Mouse (Mus musculus): ENCODE measurements at regions not wholly inside any gene's neighbourhood (a gene's known extent, or its start where the extent isn't known, plus 50 kb on each side); places are given as distances from the start of the nearest gene placed in this dataset.

- no peak for ATAC-seq (replicated peaks; ENCODE audit: insufficient number of reproducible peaks, low FRiP score, low TSS enrichment, poor library complexity, severe bottlenecking)
These were observed 216.6 kb upstream of the Kif2a start for GRCm38 (mm10) chr13:107238364-107239034.

- ATAC-seq (replicated peaks; ENCODE audit: insufficient number of reproducible peaks, low FRiP score, low TSS enrichment, poor library complexity, severe bottlenecking): no peak
These were observed 197.5 kb upstream of the Kif2a start for GRCm38 (mm10) chr13:107219456-107219855.

DNA sequence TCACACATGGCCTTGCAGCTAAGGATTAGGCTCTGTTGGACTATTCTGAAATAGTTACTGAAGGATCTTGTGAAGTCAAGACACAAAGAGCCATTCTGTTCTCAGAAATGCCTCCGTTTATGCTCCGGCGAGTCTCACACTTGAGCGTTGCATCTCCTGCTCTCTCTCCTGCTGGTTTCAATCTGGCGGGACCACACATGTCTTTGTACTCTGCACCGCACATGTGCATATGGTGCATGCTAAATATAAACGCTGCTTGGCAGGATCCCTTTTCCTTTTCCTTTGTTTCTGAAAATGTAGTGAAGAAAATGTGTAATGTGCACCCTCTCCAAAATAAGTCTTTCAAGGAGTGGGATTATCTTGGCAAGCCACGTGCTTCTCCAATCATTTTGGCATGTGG, 196.4 kb upstream of the Kif2a start:
- no peak for ATAC-seq (replicated peaks; ENCODE audit: insufficient number of reproducible peaks, low FRiP score, low TSS enrichment, poor library complexity, severe bottlenecking)

GRCm38 (mm10) chr13:107217825-107218224, 195.9 kb upstream of the Kif2a start:
- ATAC-seq (replicated peaks; ENCODE audit: insufficient number of reproducible peaks, low FRiP score, low TSS enrichment, poor library complexity, severe bottlenecking): no peak

GRCm38 (mm10) chr13:107213281-107213680, 191.4 kb upstream of the Kif2a start:
- ATAC-seq (replicated peaks; ENCODE audit: insufficient number of reproducible peaks, low FRiP score, low TSS enrichment, poor library complexity, severe bottlenecking): no peak

GRCm38 (mm10) chr13:107210676-107211075, 188.8 kb upstream of the Kif2a start:
- no peak for ATAC-seq (replicated peaks; ENCODE audit: insufficient number of reproducible peaks, low FRiP score, low TSS enrichment, poor library complexity, severe bottlenecking)

- no peak for ATAC-seq (replicated peaks; ENCODE audit: insufficient number of reproducible peaks, low FRiP score, low TSS enrichment, poor library complexity, severe bottlenecking)
These were observed 185.6 kb upstream of the Kif2a start for GRCm38 (mm10) chr13:107207354-107208181.

DNA sequence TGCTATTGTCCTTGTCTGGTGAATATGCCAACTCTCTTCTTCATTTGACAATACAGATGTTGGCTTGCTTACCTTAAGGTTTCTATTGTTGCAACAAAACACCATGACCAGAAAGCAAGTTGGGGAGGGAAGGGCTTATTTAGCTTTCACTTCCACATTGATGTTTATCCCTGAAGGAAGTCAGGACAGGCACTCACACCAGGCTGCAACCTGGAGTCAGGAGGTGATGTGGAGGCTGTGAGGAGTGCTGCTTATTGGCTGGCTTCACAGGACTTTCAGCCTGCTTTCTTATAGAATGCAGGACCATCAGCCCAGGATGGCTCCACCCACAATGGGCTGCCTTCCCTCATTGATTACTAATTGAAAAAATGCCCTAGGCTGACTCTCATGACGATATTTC, 177.9 kb upstream of the Kif2a start:
- no peak for ATAC-seq (replicated peaks; ENCODE audit: insufficient number of reproducible peaks, low FRiP score, low TSS enrichment, poor library complexity, severe bottlenecking)

DNA sequence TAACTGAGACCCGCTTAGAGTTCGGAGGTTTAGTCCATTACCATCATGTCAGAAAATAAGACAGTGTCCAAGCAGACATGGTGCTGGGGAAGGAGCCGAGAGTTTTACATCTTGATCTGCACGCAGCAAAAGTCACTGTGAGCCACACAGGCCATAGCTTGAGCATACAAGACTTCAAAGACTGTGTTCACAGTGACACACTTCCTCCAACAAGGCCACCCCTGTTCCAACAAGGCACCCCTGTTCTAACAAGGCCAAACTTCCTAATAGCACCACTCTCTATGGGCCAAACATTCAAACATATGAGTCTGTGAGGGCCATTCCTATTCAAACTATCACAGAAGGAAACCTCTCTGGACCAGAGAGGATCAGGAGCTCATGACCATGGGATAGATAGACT, 171.5 kb upstream of the Kif2a start:
- no peak for ATAC-seq (replicated peaks; ENCODE audit: insufficient number of reproducible peaks, low FRiP score, low TSS enrichment, poor library complexity, severe bottlenecking)

- no peak for ATAC-seq (replicated peaks; ENCODE audit: insufficient number of reproducible peaks, low FRiP score, low TSS enrichment, poor library complexity, severe bottlenecking)
These were observed 165.4 kb upstream of the Kif2a start for GRCm38 (mm10) chr13:107187258-107187878.

GRCm38 (mm10) chr13:107182544-107182943, 160.6 kb upstream of the Kif2a start:
- ATAC-seq (replicated peaks; ENCODE audit: insufficient number of reproducible peaks, low FRiP score, low TSS enrichment, poor library complexity, severe bottlenecking): no peak

DNA sequence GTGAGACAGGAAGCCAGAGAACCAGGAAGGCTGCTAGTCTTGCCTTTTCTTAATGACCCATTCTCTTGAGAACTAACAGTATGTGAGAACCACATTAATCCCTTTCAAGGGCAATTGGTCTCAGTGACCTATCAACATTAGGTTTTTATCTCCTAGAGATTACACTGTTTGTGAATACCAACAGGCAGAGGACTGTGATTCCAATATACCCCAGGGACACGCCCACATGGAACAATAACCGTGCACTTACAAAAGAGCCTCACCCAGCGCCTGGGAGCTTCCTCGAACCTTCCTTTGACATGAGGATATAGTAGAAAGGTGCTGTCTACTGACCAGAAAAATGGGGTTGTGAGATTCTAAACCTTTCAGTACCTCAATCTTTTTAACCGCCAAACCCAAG, 157.6 kb upstream of the Kif2a start:
- no peak for ATAC-seq (replicated peaks; ENCODE audit: insufficient number of reproducible peaks, low FRiP score, low TSS enrichment, poor library complexity, severe bottlenecking)

DNA sequence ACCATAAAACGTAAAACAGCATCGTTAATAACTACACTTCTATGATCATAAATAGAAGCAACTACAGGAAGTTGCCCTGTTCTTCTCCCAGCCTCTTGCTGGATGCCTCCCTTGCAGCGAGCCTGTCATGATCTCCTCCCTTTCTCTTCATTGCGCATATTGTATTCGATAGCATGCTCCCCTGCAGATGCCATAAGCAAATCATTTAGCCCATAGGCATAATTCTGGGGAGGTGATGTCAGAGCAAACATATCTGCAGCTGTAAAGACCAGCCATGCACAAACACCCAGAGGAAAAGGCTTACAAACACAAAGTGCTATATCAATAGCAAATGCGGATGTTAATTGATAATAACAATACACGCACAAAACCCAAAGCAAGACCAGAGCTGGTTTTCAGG, 155.7 kb upstream of the Kif2a start:
- no peak for ATAC-seq (replicated peaks; ENCODE audit: insufficient number of reproducible peaks, low FRiP score, low TSS enrichment, poor library complexity, severe bottlenecking)

- no peak for ATAC-seq (replicated peaks; ENCODE audit: insufficient number of reproducible peaks, low FRiP score, low TSS enrichment, poor library complexity, severe bottlenecking)
These were observed 154.0 kb upstream of the Kif2a start for GRCm38 (mm10) chr13:107175891-107176290.

DNA sequence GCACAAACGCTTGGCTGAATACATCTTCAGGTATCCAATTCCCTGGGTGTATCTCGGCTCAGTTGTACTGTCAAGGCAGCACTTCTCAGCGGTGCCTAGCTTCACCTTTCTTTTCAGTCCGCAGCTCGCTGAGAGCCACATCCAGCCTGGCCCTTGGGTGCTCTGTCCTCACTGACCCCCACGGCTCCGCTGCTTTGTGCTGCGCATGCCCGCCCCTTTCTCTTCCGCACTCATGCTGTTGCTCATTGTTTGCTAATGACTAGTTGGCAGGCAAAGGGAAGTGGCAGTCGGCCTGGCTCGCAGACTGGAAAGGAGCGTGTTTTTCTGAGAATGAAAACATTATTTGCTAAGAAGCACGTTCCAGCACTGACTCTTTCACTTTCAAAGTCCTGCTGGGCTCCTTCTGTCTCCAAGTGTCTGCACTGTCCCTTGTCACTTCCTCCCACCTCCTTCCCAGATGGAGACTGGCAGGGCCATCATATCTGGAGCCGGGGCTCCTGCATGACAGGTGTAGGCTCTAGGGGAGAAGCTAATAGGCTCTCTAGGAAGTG, 146.7 kb upstream of the Kif2a start:
- 0 out of 2 replicates have a peak, but pooled peaks have one; percentile 35 for ATAC-seq (replicated peaks; ENCODE audit: insufficient number of reproducible peaks, low FRiP score, low TSS enrichment, poor library complexity, severe bottlenecking)

DNA sequence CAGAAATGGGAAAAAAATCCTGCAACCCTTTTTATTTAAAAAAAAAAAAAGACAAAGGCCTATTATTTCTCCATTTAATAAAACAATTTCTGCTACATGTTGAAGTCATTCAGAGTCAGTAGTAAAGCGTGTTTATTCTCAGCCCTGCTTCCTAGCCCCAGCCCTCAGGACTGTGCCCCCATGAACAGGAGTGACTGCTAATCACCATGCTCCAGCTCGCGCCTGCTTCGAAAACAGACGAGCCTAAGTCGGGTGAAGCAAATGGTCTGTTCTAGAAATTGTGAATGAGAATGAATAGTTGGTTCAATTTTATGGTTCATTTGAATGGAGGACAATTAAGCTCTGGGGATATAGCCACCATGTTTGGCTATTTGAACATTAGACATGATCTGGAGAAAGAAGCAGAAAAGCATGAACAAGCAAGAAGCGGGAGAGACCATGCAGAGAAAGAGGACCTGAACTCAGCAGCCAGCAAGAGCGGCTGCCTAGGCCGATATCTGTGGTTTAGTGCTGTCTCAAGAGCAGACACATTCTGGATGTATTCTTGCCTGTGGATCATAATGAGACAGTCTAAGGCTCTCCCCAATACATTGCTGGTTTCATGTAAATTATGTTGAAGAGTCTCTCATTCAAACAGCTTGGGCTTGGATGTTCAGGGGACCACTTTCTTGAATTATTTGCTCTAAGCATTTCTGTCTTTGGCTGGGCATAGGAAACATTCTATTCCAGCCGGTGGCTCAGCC, 146.1 kb upstream of the Kif2a start:
- ATAC-seq (replicated peaks; ENCODE audit: insufficient number of reproducible peaks, low FRiP score, low TSS enrichment, poor library complexity, severe bottlenecking): no peak

- no peak for ATAC-seq (replicated peaks; ENCODE audit: insufficient number of reproducible peaks, low FRiP score, low TSS enrichment, poor library complexity, severe bottlenecking)
These were observed 129.6 kb upstream of the Kif2a start for GRCm38 (mm10) chr13:107151548-107151947.

DNA sequence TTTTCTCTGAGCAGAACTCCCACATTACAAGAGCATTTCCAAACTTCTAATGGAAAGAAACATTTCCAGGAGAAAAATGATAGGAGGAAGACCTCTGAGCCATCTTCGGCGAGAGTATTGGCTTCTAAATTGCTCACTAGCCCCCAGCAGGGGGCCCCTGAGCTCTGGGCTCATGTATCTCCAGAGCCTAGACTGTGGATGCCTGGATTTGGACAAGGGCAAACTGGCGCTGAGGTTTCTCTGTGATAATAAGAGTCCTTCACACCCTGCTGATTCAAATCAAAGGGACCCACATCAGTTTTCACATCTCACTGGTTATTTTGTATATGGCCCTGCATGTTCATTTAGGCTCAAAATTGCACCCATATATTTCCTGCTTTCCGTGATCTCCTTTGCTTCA, 119.3 kb upstream of the Kif2a start:
- ATAC-seq (replicated peaks; ENCODE audit: insufficient number of reproducible peaks, low FRiP score, low TSS enrichment, poor library complexity, severe bottlenecking): no peak

DNA sequence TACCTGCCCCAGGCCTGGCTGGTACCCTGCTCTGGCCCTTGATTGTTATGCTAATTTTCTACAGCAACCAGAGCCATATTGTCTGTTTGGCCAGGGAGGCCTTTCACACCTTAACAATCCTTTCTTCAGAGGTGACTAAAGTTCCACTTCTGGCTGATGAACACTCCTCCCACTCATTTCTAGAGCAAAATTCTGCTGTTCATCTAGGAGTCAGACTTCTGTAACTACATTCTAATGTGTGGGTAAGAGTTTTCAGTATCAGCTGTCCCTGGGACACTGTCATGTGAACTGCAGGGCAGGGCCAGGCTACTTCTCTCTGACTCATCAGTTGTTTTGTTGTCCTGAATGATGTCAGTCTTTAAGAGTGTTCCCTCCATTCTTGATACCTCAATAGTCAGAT, 112.2 kb upstream of the Kif2a start:
- no peak for ATAC-seq (replicated peaks; ENCODE audit: insufficient number of reproducible peaks, low FRiP score, low TSS enrichment, poor library complexity, severe bottlenecking)

All from monocyte, adult 5-6 weeks (primary cell).